Mouse (Mus musculus): ENCODE measurements around the gene D430042O09Rik. TPM values are rescaled to one million over a fixed set of nuclear protein-coding genes. Genes with fewer than 3 reads are reported as not detected.
A peak's percentile ranks its signal among the peaks of the same experiment; 100 is the strongest.
"Not testable (repeated sequence)": the region's sequence is repeated elsewhere in the genome, so short reads cannot be mapped to it uniquely, and the experiment has no call there.

The D430042O09Rik gene
- polyA plus RNA-seq, 1 experiment from 2014 or later: 1.5 TPM

DNA sequence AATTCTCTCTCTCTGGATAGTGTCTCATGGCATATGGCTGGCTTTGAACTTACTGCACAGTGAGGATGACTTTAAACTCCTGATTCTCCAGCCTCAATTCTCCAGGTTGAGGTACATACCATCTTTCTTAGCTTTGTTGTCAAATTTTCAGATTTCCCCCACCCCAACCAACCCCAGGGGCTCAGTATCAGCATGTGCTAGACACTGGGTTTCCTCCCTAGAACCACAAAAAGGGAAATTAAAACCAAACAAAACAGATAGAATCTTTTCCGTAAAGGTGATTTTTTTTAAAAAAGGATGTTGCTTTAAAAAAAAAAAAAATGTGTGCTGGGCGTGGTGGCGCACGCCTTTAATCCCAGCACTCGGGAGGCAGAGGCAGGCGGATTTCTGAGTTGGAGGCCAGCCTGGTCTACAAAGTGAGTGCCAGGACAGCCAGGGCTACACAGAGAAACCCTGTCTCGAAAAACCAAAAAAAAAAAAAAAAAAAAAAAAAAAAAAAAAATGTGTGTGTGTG lies 5.9 kb downstream of the D430042O09Rik start:
- H3K4me2 ChIP-seq; H3K27me3 ChIP-seq; H3K36me3 ChIP-seq; H3K27ac ChIP-seq; H3K4me1 ChIP-seq (replicated peaks); H3K9me3 ChIP-seq (replicated peaks); DNase-seq; H3K9ac ChIP-seq; H3K4me3 ChIP-seq (replicated peaks); ATAC-seq (ENCODE audit: low read depth): not testable (repeated sequence)
- 60% methylated on average over 7 of the region's 7 CpGs for WGBS (ENCODE audit: insufficient replicate concordance)

DNA sequence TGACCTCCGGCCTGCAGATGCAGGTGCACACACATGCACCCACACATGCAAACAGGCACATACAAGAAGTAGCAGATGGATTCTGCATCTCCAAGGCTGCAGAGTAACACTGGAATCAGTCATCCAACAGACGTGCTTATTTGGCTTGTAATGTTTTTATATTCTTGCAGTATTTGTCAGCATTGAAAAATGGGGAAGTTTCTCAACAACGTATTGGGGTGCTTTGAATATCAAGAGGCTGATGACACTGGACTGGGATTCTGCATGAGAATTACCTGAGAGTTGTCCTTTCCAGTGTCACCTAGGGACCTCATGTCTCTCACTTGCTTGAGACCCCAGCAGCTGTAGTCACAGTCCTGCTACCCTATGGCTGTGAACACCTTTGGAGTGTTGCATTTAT lies 7.1 kb downstream of the D430042O09Rik start:
- Histone ChIP-seq H3K4me2 (no peak overlapping the region), H3K9me3 (replicated peaks) (no peaks in the 10 kb centered on the region), H3K27ac (no peak overlapping the region), H3K4me1 (replicated peaks) (peaks cover 4% of the 10 kb centered on the region), H3K4me3 (replicated peaks) (no peak overlapping the region), H3K27me3 (no peaks in the 10 kb centered on the region), H3K9ac (no peak overlapping the region), H3K36me3 (no peaks in the 10 kb centered on the region)
- no peak for DNase-seq
- WGBS (ENCODE audit: insufficient replicate concordance): 65% methylated on average over 3 of the region's 3 CpGs
- ATAC-seq (ENCODE audit: low read depth): no peak

DNA sequence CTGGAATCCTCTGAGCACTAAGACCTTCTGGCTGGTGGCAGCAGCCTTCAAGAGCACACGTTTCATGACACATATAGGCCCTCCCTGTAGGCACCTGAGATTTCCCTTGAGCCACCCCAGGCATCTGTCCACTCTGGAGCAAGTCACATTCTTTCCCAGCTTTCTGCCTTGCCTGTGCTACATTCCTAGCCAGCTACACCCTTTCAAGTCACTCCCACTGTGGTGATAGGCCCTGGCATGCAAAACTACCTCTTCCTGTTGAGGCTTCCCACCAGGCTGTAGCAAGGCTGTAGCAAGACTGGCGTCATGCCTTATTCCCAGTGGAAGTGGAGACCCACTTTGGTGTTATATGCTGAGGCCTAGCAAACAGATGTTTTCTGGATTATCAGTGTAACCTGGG lies 9.0 kb downstream of the D430042O09Rik start:
- H3K4me2 ChIP-seq: no peak overlapping the region
- H3K27me3 ChIP-seq: no peaks in the 10 kb centered on the region
- WGBS (ENCODE audit: insufficient replicate concordance): 38% methylated on average over 2 of the region's 2 CpGs
- peaks cover 7% of the 10 kb centered on the region for H3K4me1 ChIP-seq (replicated peaks)
- no peak overlapping the region for H3K27ac ChIP-seq
- no peaks in the 10 kb centered on the region for H3K36me3 ChIP-seq
- no peaks in the 10 kb centered on the region for H3K9me3 ChIP-seq (replicated peaks)
- no peak for DNase-seq
- H3K9ac ChIP-seq: no peak overlapping the region
- no peak overlapping the region for H3K4me3 ChIP-seq (replicated peaks)
- ATAC-seq (ENCODE audit: low read depth): no peak

DNA sequence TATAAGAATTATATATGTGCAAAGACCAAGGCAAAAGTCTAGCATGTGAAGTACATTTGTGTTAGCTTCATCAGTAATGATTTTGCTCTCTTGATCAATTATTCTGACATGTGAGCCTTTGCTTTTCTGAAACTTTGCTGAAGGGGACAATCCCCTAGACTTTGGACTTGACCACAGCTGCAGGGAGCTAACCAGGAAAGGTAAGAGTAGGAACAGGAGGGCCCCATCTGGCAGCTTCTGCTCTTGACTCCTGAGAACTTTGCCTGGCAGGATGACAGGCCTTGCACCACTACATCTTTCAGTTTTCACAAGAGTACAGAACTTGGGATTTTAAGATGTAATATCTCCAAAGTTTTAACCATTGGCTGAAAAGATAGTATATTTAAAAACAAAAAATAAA lies 9.9 kb downstream of the D430042O09Rik start:
- peaks cover 7% of the 10 kb centered on the region for H3K4me1 ChIP-seq (replicated peaks)
- no peaks in the 10 kb centered on the region for H3K9me3 ChIP-seq (replicated peaks)
- DNase-seq (no peak), ATAC-seq (ENCODE audit: low read depth) (no peak)
- H3K36me3 ChIP-seq: no peaks in the 10 kb centered on the region
- H3K27me3 ChIP-seq: no peaks in the 10 kb centered on the region
- H3K4me2 ChIP-seq: no peak overlapping the region
- H3K4me3 ChIP-seq (replicated peaks): no peak overlapping the region
- H3K9ac ChIP-seq: no peak overlapping the region
- H3K27ac ChIP-seq: no peak overlapping the region

DNA sequence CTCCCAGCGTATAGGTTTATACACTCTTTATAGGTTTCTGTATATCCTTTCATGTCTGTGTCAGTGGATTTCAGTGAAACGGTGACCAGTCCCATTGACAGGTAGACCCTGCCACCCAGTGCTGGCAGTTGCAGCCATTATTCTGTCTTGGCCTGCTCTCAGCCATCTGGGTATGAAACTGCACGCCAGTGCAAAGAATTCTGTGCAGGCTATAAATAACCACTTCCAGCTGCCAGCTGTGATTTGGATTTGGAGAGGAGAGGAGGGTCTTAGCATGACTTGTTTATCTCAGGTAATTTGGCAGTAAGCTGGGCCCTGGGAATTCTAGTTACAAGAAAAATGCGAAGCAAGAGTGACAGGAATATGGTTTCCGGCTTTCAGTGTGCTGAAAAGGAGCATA lies 12.7 kb downstream of the D430042O09Rik start:
- Histone ChIP-seq H3K36me3 (no peaks in the 10 kb centered on the region), H3K9ac (no peak overlapping the region), H3K9me3 (replicated peaks) (no peaks in the 10 kb centered on the region), H3K27ac (no peak overlapping the region), H3K27me3 (no peaks in the 10 kb centered on the region), H3K4me3 (replicated peaks) (no peak overlapping the region), H3K4me1 (replicated peaks) (peaks cover 3% of the 10 kb centered on the region; the same call in 1 of the 2 replicates), H3K4me2 (no peak overlapping the region)
- no peak for DNase-seq
- 64% methylated on average over 5 of the region's 5 CpGs for WGBS (ENCODE audit: insufficient replicate concordance)
- no peak for ATAC-seq (ENCODE audit: low read depth)

DNA sequence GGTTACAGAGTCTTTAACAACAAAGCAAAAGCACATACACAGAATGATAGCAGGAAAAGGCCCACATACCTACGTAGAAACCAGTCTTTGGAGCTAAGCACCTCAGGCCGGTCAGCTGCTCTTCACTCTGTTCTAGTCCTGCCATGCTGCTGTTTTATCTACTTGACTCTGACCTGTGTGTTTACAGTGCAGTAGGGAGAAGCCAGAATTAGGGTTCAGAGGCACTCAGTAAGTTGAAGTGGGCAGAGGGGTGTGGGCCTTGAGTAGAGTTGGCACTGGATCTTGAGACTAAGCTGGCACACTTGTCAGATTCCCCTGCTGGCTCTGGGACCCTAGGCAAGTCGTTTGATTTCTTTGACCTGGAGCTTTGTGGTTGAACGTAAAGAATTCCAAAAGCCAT lies 13.3 kb downstream of the D430042O09Rik start:
- no peak overlapping the region for H3K4me2 ChIP-seq
- no peaks in the 10 kb centered on the region for H3K27me3 ChIP-seq
- no peak for DNase-seq
- no peaks in the 10 kb centered on the region for H3K9me3 ChIP-seq (replicated peaks)
- H3K27ac ChIP-seq: no peak overlapping the region
- H3K4me3 ChIP-seq (replicated peaks): no peak overlapping the region
- 68% methylated on average over 4 of the region's 4 CpGs for WGBS (ENCODE audit: insufficient replicate concordance)
- H3K9ac ChIP-seq: no peak overlapping the region
- H3K36me3 ChIP-seq: no peaks in the 10 kb centered on the region
- ATAC-seq (ENCODE audit: low read depth): no peak
- peaks cover 3% of the 10 kb centered on the region; the same call in 1 of the 2 replicates for H3K4me1 ChIP-seq (replicated peaks)

DNA sequence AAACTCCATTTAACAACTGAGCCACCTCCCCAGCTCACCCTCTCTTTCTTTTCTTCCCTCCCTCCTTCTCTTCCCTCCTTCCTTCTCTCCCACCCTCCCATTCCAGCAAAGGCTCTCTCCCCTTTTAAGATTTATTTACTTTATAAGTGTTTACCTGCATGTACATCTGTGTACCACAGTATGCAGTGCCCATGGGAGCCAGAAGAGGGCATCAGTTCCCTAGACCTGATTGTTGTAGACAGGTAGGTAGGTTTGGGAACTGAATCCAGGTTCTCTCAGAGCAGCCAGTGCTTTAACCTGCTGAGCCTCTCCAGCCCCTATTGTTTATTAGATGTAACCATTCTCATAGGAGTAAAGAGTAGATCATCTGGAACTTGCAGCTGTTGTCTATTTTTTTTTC lies 14.4 kb downstream of the D430042O09Rik start:
- Histone ChIP-seq H3K4me1 (replicated peaks) (peaks cover 3% of the 10 kb centered on the region; the same call in 1 of the 2 replicates), H3K9ac (no peak overlapping the region), H3K27ac (no peak overlapping the region), H3K27me3 (no peaks in the 10 kb centered on the region), H3K9me3 (replicated peaks) (no peaks in the 10 kb centered on the region), H3K36me3 (no peaks in the 10 kb centered on the region), H3K4me2 (no peak overlapping the region), H3K4me3 (replicated peaks) (no peak overlapping the region)
- no peak for DNase-seq
- no peak for ATAC-seq (ENCODE audit: low read depth)

DNA sequence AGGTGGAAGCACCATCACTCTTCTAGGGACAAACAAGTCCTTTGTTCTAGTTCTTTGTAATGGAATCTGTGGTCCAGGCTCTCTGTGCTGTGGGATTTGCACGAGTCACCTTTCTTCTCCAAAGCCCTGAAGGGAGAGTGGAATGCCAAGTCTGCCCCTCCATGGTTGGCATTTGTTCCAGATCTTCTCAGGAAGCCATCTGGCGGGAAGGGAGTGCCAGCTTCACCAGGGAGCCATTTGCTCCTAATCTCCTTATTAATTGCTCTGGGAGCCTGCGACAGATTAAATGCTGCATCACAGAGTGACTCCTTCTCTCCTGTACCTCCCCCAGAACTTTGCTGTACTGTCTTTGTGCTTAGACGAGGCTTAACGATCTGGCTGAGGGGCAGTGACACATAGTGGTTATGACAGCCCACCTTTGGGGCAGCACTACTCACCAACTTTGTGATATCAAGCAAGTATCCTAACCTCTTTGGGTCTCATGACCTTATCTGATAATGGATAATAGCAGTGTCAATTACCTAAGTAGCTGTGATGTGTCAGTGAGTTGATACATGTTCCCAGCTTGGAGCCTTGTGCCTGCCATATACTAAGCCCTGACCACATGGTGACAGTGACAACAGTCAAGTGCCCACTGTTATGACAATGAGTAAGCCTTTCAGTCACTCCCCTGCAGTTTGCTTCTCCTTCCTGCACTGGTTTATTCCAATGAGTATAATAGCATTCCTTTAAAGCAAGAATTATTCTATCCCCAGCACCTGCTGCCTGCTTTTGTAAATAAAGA lies 15.7 kb downstream of the D430042O09Rik start:
- no peak for ATAC-seq (ENCODE audit: low read depth)
- Histone ChIP-seq H3K27ac (no peak overlapping the region), H3K36me3 (no peaks in the 10 kb centered on the region), H3K27me3 (no peaks in the 10 kb centered on the region), H3K9ac (no peak overlapping the region), H3K4me3 (replicated peaks) (no peak overlapping the region), H3K4me1 (replicated peaks) (0 out of 2 replicates have a peak, but pooled peaks cover 3% of the 10 kb centered on the region), H3K4me2 (no peak overlapping the region), H3K9me3 (replicated peaks) (no peaks in the 10 kb centered on the region)
- WGBS (ENCODE audit: insufficient replicate concordance): 50% methylated on average over 5 of the region's 5 CpGs
- no peak for DNase-seq

DNA sequence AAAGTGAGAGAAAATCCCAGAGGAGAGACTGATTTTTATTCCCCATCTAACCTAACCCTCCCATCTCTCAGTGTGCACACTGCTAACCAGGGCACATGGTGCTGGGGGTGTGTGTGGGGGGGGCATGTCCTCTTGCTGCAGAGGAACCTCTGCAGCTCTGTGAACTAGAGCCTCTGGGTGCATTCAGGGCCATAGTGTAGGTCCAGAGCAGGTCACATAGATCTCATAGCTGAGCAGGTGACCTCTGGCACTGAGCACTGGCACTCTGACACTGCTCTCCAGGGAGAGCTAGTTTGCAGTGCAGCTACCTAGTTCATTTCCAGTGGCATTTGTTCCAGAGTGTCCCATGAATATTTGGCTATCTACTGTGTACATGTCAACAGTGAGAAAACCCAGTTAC lies 24.0 kb downstream of the D430042O09Rik start:
- ATAC-seq (ENCODE audit: low read depth) (peak; percentile 29; the same call in 1 of the 2 replicates), DNase-seq (no peak)
- Histone ChIP-seq H3K4me3 (replicated peaks) (no peak overlapping the region), H3K27me3 (no peaks in the 10 kb centered on the region), H3K4me2 (no peak overlapping the region), H3K9me3 (replicated peaks) (no peaks in the 10 kb centered on the region), H3K9ac (no peak overlapping the region), H3K36me3 (no peaks in the 10 kb centered on the region), H3K4me1 (replicated peaks) (no peaks in the 10 kb centered on the region), H3K27ac (no peak overlapping the region)

DNA sequence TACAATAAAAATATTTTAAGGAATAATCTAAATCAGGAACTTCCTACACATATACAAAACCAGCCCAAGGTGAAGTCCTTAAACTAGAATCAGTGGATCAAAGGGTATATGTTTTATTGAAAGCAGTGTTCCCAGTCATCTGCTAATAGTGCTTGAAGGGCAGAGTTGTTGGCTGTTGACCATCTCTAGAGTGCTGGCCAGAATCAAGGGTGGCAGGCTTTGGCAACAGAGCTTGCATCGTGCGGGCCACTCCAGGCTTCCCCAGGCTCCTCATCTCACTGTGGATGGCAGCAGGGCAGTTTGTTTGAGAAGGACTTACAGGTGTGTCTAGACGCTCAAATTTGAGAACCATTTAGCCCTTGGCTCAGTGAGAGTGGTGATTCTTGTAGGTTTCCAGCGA lies 26.1 kb downstream of the D430042O09Rik start:
- no peaks in the 10 kb centered on the region for H3K9me3 ChIP-seq (replicated peaks)
- no peak overlapping the region for H3K9ac ChIP-seq
- ATAC-seq (ENCODE audit: low read depth) (no peak), DNase-seq (no peak)
- 70% methylated on average over 4 of the region's 4 CpGs for WGBS (ENCODE audit: insufficient replicate concordance)
- H3K4me2 ChIP-seq: no peak overlapping the region
- no peaks in the 10 kb centered on the region for H3K27me3 ChIP-seq
- no peak overlapping the region for H3K4me3 ChIP-seq (replicated peaks)
- no peak overlapping the region for H3K27ac ChIP-seq
- no peaks in the 10 kb centered on the region for H3K36me3 ChIP-seq
- no peaks in the 10 kb centered on the region for H3K4me1 ChIP-seq (replicated peaks)

DNA sequence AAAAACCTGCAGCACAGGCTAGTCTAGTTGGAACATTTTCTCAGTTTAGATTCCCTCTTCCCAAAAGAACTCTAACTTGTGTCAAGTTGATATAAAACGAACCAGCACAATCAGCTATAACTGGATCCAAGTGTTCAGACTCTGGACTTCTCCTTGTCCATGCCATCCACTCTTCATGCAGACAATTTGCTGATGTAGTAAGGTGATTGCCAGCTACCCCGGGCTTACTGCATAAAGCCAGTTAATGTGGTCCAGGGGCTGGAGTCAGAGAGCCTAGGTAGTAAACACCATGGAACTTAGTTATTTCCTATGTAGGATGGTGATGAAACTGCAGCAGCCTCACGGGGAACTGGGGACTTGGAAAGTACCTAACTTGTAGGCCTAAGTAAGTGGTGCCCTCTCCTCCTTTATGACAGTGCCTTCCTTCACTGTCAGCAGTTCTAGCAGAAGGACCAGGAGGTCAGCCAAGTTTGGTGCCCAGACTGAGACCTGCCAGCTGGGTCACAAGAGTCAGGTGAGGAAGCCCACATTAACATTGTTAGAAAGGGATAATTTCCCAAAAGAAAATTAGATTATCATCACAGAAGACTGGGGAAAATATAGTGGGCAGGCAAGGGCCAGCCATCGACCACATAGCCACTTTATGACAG lies 28.8 kb downstream of the D430042O09Rik start:
- no peaks in the 10 kb centered on the region for H3K27me3 ChIP-seq
- no peaks in the 10 kb centered on the region for H3K36me3 ChIP-seq
- H3K4me1 ChIP-seq (replicated peaks): 0 out of 2 replicates have a peak, but pooled peaks cover 2% of the 10 kb centered on the region
- no peak overlapping the region for H3K9ac ChIP-seq
- no peak overlapping the region for H3K4me3 ChIP-seq (replicated peaks)
- no peak overlapping the region for H3K27ac ChIP-seq
- H3K9me3 ChIP-seq (replicated peaks): no peaks in the 10 kb centered on the region
- 49% methylated on average over 4 of the region's 4 CpGs for WGBS (ENCODE audit: insufficient replicate concordance)
- no peak overlapping the region for H3K4me2 ChIP-seq
- no peak for ATAC-seq (ENCODE audit: low read depth)
- no peak for DNase-seq

DNA sequence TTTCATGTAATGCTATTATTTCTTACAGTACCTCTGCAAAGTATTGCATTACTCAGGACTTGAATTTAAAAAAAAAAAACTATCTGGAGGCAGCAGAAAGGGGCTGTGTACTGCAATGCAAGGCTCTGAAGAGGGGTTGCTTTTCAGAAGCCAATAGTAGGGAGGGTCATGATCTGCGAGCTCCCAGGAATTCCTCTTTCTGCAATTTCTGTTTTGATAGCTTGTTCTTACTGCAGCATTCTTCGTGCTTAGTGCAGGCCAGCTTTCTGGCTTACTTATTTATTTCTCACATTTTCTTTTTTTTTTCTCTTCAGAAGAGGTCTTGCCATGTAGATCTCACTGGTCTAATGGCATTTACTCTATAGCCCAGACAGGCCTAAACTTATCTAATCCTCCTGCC lies 32.8 kb downstream of the D430042O09Rik start:
- ATAC-seq (ENCODE audit: low read depth): no peak
- no peak for DNase-seq

More for the DNA sequence above, 32.8 kb downstream of the D430042O09Rik start:
- no peak overlapping the region for H3K4me3 ChIP-seq (replicated peaks)
- H3K9ac ChIP-seq: no peak overlapping the region
- H3K27ac ChIP-seq: no peak overlapping the region
- H3K9me3 ChIP-seq (replicated peaks): no peaks in the 10 kb centered on the region
- WGBS (ENCODE audit: insufficient replicate concordance): 64% methylated on average over 2 of the region's 2 CpGs
- no peak overlapping the region for H3K4me2 ChIP-seq
- no peaks in the 10 kb centered on the region for H3K27me3 ChIP-seq
- no peaks in the 10 kb centered on the region for H3K36me3 ChIP-seq
- 0 out of 2 replicates have a peak, but pooled peaks cover 5% of the 10 kb centered on the region for H3K4me1 ChIP-seq (replicated peaks)

Data from liver, embryonic 13.5 days (tissue).